Mouse (Mus musculus): ENCODE results near the gene Nudcd3.

- TF ChIP-seq CTCF (IDR thresholded peaks at IDR 0.05; ENCODE audit: extremely low read depth, insufficient read depth, insufficient read length, insufficient replicate concordance): no peak
- TF ChIP-seq POLR2A (IDR thresholded peaks at IDR 0.05; ENCODE audit: low read depth, low read length): no peak
Observed at GRCm38 (mm10) chr11:6064215-6065045, 135.8 kb downstream of the Nudcd3 start.
